Mouse (Mus musculus) midbrain, embryonic 13.5 days (tissue): ENCODE results near the gene Dennd5b. TPM values are rescaled to one million over a fixed set of nuclear protein-coding genes. Genes with fewer than 3 reads are reported as not detected.
A peak's percentile ranks its signal among the peaks of the same experiment; 100 is the strongest.

Source experiments
- ATAC-seq: fragments of 200-750 bp; cut with Nextera tagmentation; 2 replicates; pipeline ENCODE4 v1.8.0; 2017; ENCODE audit warnings: mild to moderate bottlenecking, moderate TSS enrichment, moderate library complexity
- H3K27ac ChIP-seq: fragments of 300-500 bp; sonication (generic); 2 replicates; pipeline ENCODE4 v1.5.1; 2015; ENCODE audit warnings: inconsistent platforms, mild to moderate bottlenecking, moderate library complexity
- H3K27me3 ChIP-seq: fragments of 300-500 bp; sonication (generic); 2 replicates; pipeline ENCODE4 v1.6.1; 2015; ENCODE audit warnings: mild to moderate bottlenecking, inconsistent platforms
- H3K36me3 ChIP-seq: fragments of 300-500 bp; sonication (generic); 2 replicates; pipeline ENCODE4 v1.6.1; 2015; ENCODE audit warnings: mild to moderate bottlenecking, inconsistent platforms
- H3K4me1 ChIP-seq: fragments of 300-500 bp; sonication (generic); replicated peaks from 2 replicates; pipeline ENCODE4 v1.6.1; 2015; ENCODE audit warnings: inconsistent platforms
- H3K4me2 ChIP-seq: fragments of 300-500 bp; sonication (generic); replicated peaks from 2 replicates; pipeline ENCODE4 v1.6.1; 2015; ENCODE audit warnings: moderate library complexity, mild to moderate bottlenecking, inconsistent platforms
- H3K4me3 ChIP-seq: fragments of 300-500 bp; sonication (generic); replicated peaks from 2 replicates; pipeline ENCODE4 v1.5.1; 2015; ENCODE audit warnings: mild to moderate bottlenecking, inconsistent platforms
- H3K9ac ChIP-seq: fragments of 300-500 bp; sonication (generic); replicated peaks from 2 replicates; pipeline ENCODE4 v1.6.1; 2015; ENCODE audit warnings: mild to moderate bottlenecking, inconsistent platforms
- H3K9me3 ChIP-seq: fragments of 300-500 bp; sonication (generic); 2 replicates; pipeline ENCODE4 v1.6.1; 2016; ENCODE audit warnings: mild to moderate bottlenecking, inconsistent platforms
- WGBS: fragments of 180-500 bp; shearing (Covaris S2); methylation state at CpG from one replicate; pipeline ENCODE4 v1.1.7; 2015; 5-methylcytosine and 5-hydroxymethylcytosine counted together
- polyA plus RNA-seq: library from polyadenylated mRNA; unstranded; fragments of >200 nt; fragmentation: Nextera tagmentation; extraction: Ambion mirVana; gene quantifications from 2 replicates; pipeline ENCODE4 v1.2.1, GENCODE M21; 2015

Gene Dennd5b
- polyA plus RNA-seq = 17.4 and 19.2 TPM in 2 replicates

- Histone ChIP-seq H3K4me3 (peak within 1 kb of the TSS; percentile 87), H3K36me3 (no peaks in the 10 kb centered on the region), H3K4me1 (peaks cover 10% of the 10 kb centered on the region), H3K27ac (peak within 1 kb of the TSS; percentile 99), H3K27me3 (no peaks in the 10 kb centered on the region), H3K4me2 (peak within 1 kb of the TSS; percentile 58), H3K9me3 (no peaks in the 10 kb centered on the region), H3K9ac (peak within 1 kb of the TSS; percentile 94)
- ATAC-seq = peak; percentile 93
- WGBS = under 1% methylated on average over 119 of the region's 124 CpGs
These were observed at the start of gene Dennd5b for GRCm38 (mm10) chr6:149101076-149101942. Gene Dennd5b, minus strand, starts transcription at chr6:149101680.

- WGBS = 93% methylated on average over 7 of the region's 7 CpGs
- ATAC-seq = no peak
- H3K27me3 ChIP-seq = no peaks in the 10 kb centered on the region
- no peaks in the 10 kb centered on the region for H3K9me3 ChIP-seq
- H3K4me2 ChIP-seq = no peak overlapping the region
- no peak overlapping the region for H3K27ac ChIP-seq
- no peaks in the 10 kb centered on the region for H3K4me1 ChIP-seq
- H3K36me3 ChIP-seq = peaks cover 16% of the 10 kb centered on the region
- H3K4me3 ChIP-seq = no peak overlapping the region
- no peak overlapping the region for H3K9ac ChIP-seq
These were observed 47.2 kb upstream of the Dennd5b start for GRCm38 (mm10) chr6:149148436-149149229.

GRCm38 (mm10) chr6:149145143-149145542 lies 43.7 kb upstream of the Dennd5b start:
- H3K9ac ChIP-seq = no peak overlapping the region
- no peak overlapping the region for H3K27ac ChIP-seq
- 0 out of 2 replicates have a peak, but pooled peaks cover 2% of the 10 kb centered on the region for H3K36me3 ChIP-seq
- ATAC-seq = no peak
- H3K9me3 ChIP-seq = no peaks in the 10 kb centered on the region
- no peak overlapping the region for H3K4me2 ChIP-seq
- no peak overlapping the region for H3K4me3 ChIP-seq
- WGBS = 100% methylated on average over 1 of the region's 1 CpGs
- no peaks in the 10 kb centered on the region for H3K27me3 ChIP-seq
- H3K4me1 ChIP-seq = peaks cover 12% of the 10 kb centered on the region

GRCm38 (mm10) chr6:149141393-149142173 lies 40.1 kb upstream of the Dennd5b start:
- H3K4me1 ChIP-seq = peaks cover 12% of the 10 kb centered on the region
- H3K4me3 ChIP-seq = peak overlapping the region; percentile 48
- peak overlapping the region; percentile 64 for H3K4me2 ChIP-seq
- no peaks in the 10 kb centered on the region for H3K27me3 ChIP-seq
- no peak overlapping the region for H3K27ac ChIP-seq
- H3K9ac ChIP-seq = peak overlapping the region; percentile 62
- H3K36me3 ChIP-seq = no peaks in the 10 kb centered on the region
- H3K9me3 ChIP-seq = no peaks in the 10 kb centered on the region
- 7% methylated on average over 36 of the region's 36 CpGs for WGBS
- peak; percentile 93 for ATAC-seq

- H3K9ac ChIP-seq = no peak within 1 kb of the TSS
- H3K27me3 ChIP-seq = no peaks in the 10 kb centered on the region
- 73% methylated on average over 1 of the region's 1 CpGs for WGBS
These were observed 38.0 kb upstream of the Dennd5b start, which contains the start of gene Etfbkmt for GRCm38 (mm10) chr6:149139471-149139870. Gene Etfbkmt, plus strand, starts transcription at chr6:149139849.

GRCm38 (mm10) chr6:149139011-149139410 lies 37.5 kb upstream of the Dennd5b start:
- no peaks in the 10 kb centered on the region for H3K9me3 ChIP-seq
- H3K27me3 ChIP-seq = no peaks in the 10 kb centered on the region
- H3K4me1 ChIP-seq = peaks cover 12% of the 10 kb centered on the region
- no peak overlapping the region for H3K4me2 ChIP-seq
- 91% methylated on average over 3 of the region's 3 CpGs for WGBS
- no peak overlapping the region for H3K4me3 ChIP-seq
- no peaks in the 10 kb centered on the region for H3K36me3 ChIP-seq
- H3K27ac ChIP-seq = no peak overlapping the region
- H3K9ac ChIP-seq = no peak overlapping the region
- ATAC-seq = no peak

More at GRCm38 (mm10) chr6:149139471-149139870, 38.0 kb upstream of the Dennd5b start, which contains the start of gene Etfbkmt:
- Histone ChIP-seq H3K9me3 (no peaks in the 10 kb centered on the region), H3K36me3 (no peaks in the 10 kb centered on the region), H3K4me2 (no peak within 1 kb of the TSS), H3K27ac (no peak within 1 kb of the TSS), H3K4me1 (peaks cover 12% of the 10 kb centered on the region), H3K4me3 (no peak within 1 kb of the TSS)
- no peak for ATAC-seq

GRCm38 (mm10) chr6:149137936-149138335 lies 36.5 kb upstream of the Dennd5b start:
- Histone ChIP-seq H3K4me1 (peaks cover 12% of the 10 kb centered on the region), H3K27me3 (no peaks in the 10 kb centered on the region), H3K27ac (no peak overlapping the region), H3K4me3 (no peak overlapping the region), H3K36me3 (no peaks in the 10 kb centered on the region), H3K9me3 (no peaks in the 10 kb centered on the region), H3K9ac (no peak overlapping the region), H3K4me2 (no peak overlapping the region)
- no peak for ATAC-seq
- 78% methylated on average over 2 of the region's 2 CpGs for WGBS

GRCm38 (mm10) chr6:149135631-149136030 lies 34.2 kb upstream of the Dennd5b start:
- Histone ChIP-seq H3K27me3 (no peaks in the 10 kb centered on the region), H3K36me3 (no peaks in the 10 kb centered on the region), H3K9ac (no peak overlapping the region), H3K4me3 (no peak overlapping the region), H3K27ac (no peak overlapping the region), H3K4me2 (no peak overlapping the region), H3K4me1 (0 out of 2 replicates have a peak, but pooled peaks cover 6% of the 10 kb centered on the region), H3K9me3 (no peaks in the 10 kb centered on the region)
- 81% methylated on average over 6 of the region's 6 CpGs for WGBS
- no peak for ATAC-seq

- H3K4me1 ChIP-seq = 0 out of 2 replicates have a peak, but pooled peaks cover 6% of the 10 kb centered on the region
- H3K27me3 ChIP-seq = no peaks in the 10 kb centered on the region
- WGBS = 20% methylated on average over 5 of the region's 5 CpGs
- H3K4me3 ChIP-seq = no peak overlapping the region
- H3K9me3 ChIP-seq = no peaks in the 10 kb centered on the region
- no peaks in the 10 kb centered on the region for H3K36me3 ChIP-seq
- H3K9ac ChIP-seq = no peak overlapping the region
- no peak overlapping the region for H3K27ac ChIP-seq
- no peak for ATAC-seq
- H3K4me2 ChIP-seq = no peak overlapping the region
These were observed 33.1 kb upstream of the Dennd5b start for GRCm38 (mm10) chr6:149134391-149135150.

GRCm38 (mm10) chr6:149132311-149133077 lies 31.0 kb upstream of the Dennd5b start:
- Histone ChIP-seq H3K27ac (no peak overlapping the region), H3K4me3 (no peak overlapping the region), H3K9me3 (no peaks in the 10 kb centered on the region), H3K4me1 (0 out of 2 replicates have a peak, but pooled peaks cover 6% of the 10 kb centered on the region), H3K4me2 (no peak overlapping the region), H3K9ac (no peak overlapping the region), H3K27me3 (no peaks in the 10 kb centered on the region), H3K36me3 (no peaks in the 10 kb centered on the region)
- ATAC-seq = 0 out of 2 replicates have a peak, but pooled peaks have one; percentile 53
- WGBS = 34% methylated on average over 5 of the region's 5 CpGs
